Mouse (Mus musculus): Measurements from ENCODE around the gene Arhgap15.

Gene Arhgap15

GRCm38 (mm10) chr2:44112990-44113798, 364.6 kb downstream of the Arhgap15 start:
- no peak for DNase-seq

GRCm38 (mm10) chr2:44114296-44114695, 365.7 kb downstream of the Arhgap15 start:
- peak in 1 of 2 experiments; percentile 35 for DNase-seq

- no peak for DNase-seq
Measured at GRCm38 (mm10) chr2:44121162-44121561, 372.5 kb downstream of the Arhgap15 start.

DNA sequence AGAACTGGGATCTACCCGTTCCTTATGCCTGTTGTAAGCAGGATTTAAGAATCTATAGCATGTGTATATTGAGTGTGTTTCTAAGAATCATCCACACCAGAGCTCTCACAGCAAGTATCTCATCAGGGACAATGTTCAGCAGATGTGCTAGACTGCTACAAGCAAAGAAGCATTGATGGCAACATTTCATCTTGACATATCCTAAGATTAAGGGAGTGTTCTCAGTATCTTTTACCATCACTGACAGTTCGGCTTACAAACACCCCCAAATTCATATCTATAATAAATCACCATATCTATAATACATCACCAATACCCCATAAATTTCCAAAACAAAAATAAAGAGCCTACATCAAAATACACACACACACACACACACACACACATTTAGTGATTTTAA, 374.6 kb downstream of the Arhgap15 start:
- DNase-seq, result no peak

- no peak for DNase-seq
Measured at GRCm38 (mm10) chr2:44124093-44124492, 375.5 kb downstream of the Arhgap15 start.

- DNase-seq, result no peak
Measured at GRCm38 (mm10) chr2:44124683-44125082, 376.1 kb downstream of the Arhgap15 start.

DNA sequence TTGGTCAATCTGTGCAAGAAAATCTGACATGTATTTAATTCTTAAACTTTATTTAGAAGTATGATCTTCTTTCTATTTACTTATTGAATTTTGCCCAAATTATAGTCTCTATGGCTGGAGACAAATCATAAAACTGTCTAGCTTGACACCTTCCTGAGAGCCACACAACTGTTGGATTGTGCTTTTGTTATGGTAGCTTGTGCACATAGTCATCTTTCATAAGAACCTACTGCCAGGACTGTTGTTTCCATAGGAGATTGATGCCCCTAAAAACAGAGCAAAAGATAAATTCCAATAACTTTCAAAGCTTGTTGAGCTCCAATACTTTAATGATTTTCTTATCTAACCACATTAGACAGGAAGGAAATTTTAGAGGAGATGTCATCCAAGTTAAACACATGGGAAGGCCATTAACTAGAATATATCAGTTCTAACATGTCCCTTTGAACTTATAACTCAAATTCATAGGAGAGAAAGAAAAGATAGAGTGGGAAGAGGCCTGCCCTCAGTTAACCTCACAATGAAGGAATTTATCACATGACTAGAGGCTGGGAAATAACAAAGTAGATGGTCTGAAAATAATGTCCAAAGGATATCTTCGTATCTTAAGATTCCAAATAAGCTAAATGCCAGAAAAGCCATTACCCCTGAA, 377.5 kb downstream of the Arhgap15 start:
- DNase-seq, result peak in 1 of 2 experiments; percentile 29

DNA sequence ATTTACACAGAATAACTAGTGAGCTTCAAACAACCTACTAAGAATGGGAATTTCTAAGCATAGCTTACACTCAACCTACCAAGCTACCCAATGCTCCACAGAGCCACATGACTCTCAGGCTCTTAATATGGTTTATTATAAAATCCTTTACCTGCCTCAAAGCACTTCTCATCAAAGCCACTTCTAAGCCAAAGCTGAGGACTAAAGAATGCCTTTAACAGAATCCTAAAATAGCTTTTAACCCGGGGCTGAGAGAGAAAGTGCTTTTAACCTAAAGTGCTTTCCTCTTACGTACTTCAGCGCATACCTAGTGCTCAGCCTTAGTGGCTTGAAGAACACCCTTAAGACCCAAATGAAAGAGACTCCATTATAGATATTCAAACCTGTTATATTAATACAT, 380.9 kb downstream of the Arhgap15 start:
- no peak for DNase-seq

DNA sequence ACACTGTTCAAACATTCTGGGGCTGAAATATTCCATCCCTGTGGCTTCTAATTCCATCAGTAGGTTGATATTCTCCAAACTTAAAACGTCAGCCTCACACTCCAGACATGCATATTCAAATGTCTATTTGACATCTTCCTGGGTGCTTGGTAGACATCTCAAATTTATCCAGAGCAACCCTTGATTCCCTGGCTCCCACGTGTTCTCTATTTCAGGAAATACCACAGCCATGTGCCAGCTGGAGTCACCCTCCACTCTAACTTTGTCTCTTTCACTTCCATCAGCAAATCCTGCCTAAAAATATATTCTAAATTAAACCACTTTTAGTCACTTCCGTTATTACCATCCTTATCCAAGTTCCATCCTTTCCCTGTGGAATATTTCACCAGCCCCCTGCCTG, 382.6 kb downstream of the Arhgap15 start:
- no peak for DNase-seq

DNA sequence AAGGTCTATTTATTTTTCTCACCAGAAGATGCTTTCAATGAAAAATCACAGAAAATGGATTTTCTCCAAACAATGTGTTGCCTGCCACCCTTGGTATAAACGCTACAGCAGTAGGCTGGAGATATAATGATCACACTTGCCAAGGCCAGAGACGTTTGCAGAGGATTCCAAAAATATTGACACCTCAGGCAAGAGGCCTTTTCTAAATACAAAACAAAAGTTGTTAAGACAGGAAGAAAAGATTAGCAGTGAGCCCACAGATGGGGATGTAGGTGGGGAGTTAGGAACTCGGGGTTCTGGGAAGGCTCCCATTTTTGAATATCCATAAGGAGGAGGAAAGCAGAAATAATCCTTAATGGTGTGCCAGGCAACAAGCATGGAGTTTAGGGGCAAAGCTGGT, 386.2 kb downstream of the Arhgap15 start:
- no peak for DNase-seq

GRCm38 (mm10) chr2:44140455-44140854, 391.8 kb downstream of the Arhgap15 start:
- no peak for DNase-seq

GRCm38 (mm10) chr2:44142152-44142551, 393.5 kb downstream of the Arhgap15 start:
- peak; percentile 46 to 48 for DNase-seq

DNA sequence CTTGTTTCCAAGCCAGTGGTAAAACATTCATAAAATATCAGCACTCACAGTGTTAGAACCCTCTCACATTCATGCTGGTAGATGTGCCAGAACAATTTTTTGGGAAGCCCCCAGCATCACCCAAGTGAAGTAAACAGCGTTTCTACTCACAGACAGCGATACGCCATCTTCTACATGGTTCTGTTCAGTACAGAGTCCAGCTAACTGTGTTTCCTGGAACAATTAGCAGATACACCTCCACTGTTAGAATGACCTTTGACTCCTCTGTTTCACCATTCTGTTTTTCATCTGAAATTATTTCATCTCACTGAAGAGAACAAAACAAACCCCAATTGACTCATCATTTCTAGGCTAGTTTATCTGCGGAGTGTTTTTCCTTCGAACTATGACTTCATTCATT, 394.0 kb downstream of the Arhgap15 start:
- DNase-seq, result peak; percentile 48 to 51

- DNase-seq, result peak; percentile 3 to 24
Measured at GRCm38 (mm10) chr2:44146124-44146981, 397.7 kb downstream of the Arhgap15 start.

DNA sequence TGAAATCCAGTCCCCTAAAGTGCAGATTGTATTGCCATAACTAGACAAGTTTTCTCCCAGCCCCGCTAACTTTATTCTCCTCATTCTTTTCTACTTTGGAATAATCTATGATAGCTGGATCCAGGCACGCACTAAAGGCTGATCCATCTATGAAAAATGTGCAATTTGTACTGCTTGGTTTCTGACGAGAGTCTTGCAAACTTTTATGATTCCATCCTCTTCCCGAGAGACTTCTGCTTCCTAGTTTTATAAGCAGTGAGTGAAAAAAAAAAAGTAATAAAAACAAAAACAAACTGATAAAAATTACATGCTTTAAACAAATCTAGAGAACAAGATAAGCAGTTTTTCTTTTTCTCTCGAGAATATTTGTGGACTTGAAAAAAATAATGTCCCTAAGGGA, 398.9 kb downstream of the Arhgap15 start:
- DNase-seq, result peak in 1 of 2 experiments; percentile 24

DNA sequence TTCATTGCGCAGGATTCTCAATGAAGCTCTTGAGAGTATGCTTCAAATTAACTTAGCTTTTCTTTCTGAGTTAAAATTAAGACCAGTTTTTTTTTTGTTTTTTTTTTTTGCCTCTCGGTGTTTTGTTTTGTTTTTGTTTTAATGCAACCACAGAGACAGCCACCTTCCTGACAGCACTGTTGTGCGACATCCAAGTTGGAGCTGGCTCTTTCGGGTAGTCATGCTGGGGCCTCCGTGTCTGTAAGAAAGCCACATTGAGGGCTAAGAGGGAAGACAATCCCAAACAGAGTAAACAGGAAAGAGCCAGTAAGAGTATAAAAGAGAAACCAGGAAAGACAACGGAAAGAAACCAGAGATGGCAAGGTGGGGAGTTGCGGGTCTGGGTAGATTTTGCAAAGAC, 399.3 kb downstream of the Arhgap15 start:
- no peak for DNase-seq

DNA sequence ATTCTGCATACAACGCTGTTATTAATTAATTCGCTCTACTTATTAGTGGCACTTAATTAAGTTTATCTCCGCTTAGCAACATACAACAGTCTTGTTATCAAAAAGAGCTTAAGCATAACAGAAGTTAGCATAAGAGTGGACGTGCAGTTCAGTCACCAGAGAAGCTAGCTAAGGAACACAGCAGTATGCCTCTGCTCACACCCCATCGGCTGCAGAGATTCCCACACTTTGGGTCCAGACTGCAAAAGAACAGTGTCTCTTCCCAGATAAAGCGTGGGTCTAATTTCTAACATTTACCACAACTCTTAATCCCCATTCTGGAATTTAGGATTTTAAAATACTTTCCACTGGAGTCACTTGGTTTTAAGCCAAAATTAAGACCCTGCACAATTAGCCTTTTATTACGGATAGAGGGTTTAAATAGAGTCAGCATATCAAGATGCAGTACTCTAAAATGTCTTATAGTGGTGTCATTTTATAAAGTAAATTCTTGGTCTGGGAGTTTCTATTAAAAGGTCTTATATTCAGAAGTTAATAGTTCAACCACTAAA, 400.0 kb downstream of the Arhgap15 start:
- DNase-seq, result no peak

- no peak for DNase-seq
Measured at GRCm38 (mm10) chr2:44152301-44152700, 403.7 kb downstream of the Arhgap15 start.

DNA sequence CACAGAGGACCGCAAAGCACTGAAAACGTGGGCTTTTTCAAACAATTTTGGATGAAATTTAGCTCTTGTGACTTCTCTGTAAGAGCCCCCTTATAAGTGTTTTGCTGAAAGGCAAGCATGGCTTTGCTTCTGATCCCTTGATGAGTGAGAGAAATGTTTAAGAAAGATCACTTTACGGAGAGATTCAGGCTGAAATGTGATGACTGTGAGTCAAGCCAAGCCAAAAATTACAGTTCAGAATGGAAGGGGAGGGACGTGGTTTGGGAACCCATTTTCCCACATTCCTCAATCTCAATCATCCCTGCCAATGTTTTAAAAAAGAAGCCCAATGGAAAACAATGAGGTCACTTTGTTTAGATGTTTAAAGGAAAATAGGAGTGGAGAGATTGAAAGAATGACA, 411.7 kb downstream of the Arhgap15 start:
- no peak for DNase-seq

- no peak for DNase-seq
Measured at GRCm38 (mm10) chr2:44165789-44166188, 417.2 kb downstream of the Arhgap15 start.

- no peak for DNase-seq
Measured at GRCm38 (mm10) chr2:44166716-44167115, 418.1 kb downstream of the Arhgap15 start.

GRCm38 (mm10) chr2:44184476-44184875, 435.9 kb downstream of the Arhgap15 start:
- no peak for DNase-seq

GRCm38 (mm10) chr2:44190749-44191148, 442.1 kb downstream of the Arhgap15 start:
- no peak for DNase-seq

All from kidney, adult 8-10 months (tissue).